Mouse (Mus musculus) liver, adult 2 months (tissue): ENCODE data around the gene Ncstn.

Experiments
- CTCF ChIP-seq: fragments of 200-500 bp; IDR thresholded peaks from 2 replicates; pipeline ENCODE4 v1.5.1; 2011; ENCODE audit warnings: low read depth, low read length, control low read depth
- POLR2A ChIP-seq: fragments of 200-500 bp; IDR thresholded peaks from 2 replicates; pipeline ENCODE4 v1.6.1; 2011; ENCODE audit warnings: low read length, control low read depth; ENCODE audit not compliant: insufficient read depth; ENCODE audit errors: extremely low read depth

GRCm38 (mm10) chr1:172082101-172082898 lies at the start of gene Ncstn, which contains the start of gene Copa:
- TF ChIP-seq POLR2A (peak; percentile 65; the same call in 1 of the 2 replicates), CTCF (no peak)
